Mouse (Mus musculus) layer of hippocampus, adult 18-20 months (tissue): ENCODE results near the gene Nup85. TPM values are rescaled to one million over a fixed set of nuclear protein-coding genes. Genes with fewer than 3 reads are reported as not detected.
A peak's percentile ranks its signal among the peaks of the same experiment; 100 is the strongest.
"Not testable (repeated sequence)": the region's sequence is repeated elsewhere in the genome, so short reads cannot be mapped to it uniquely, and the experiment has no call there.

ENCODE experiments used
- DNase-seq, 2 experiments: peaks; one replicate each; pipeline ENCODE4 v3.0.0; 2022; ENCODE audit warnings: low spot score in 2 of 2
- long read RNA-seq: library from polyadenylated mRNA; stranded (forward); transcript quantifications from one replicate; pipeline ENCODE4 v2.0.0, GENCODE M21; 2021
- total RNA-seq, 2 experiments: library from RNA; stranded (reverse); gene quantifications; 2 replicates each; pipeline ENCODE4 v1.2.3; 2021

The Nup85 gene
- 10 to 100 TPM; 46.8 to 48.6 TPM for total RNA-seq
- long read RNA-seq, transcript Nup85-201 (19 exons, 2,230 nt) = major isoform, 36 of 54 reads
- long read RNA-seq, partial matches to known transcripts = 7 of 54 reads
- long read RNA-seq, other reads (novel, unspliced or antisense) = 10 of 54 reads

- DNase-seq = peak; percentile 92 to 98
Observed at GRCm38 (mm10) chr11:115564064-115564809, at the start of gene Nup85. Gene Nup85 (plus strand): TSS chr11:115564434.

GRCm38 (mm10) chr11:115515021-115515420, 49.2 kb upstream of the Nup85 start:
- no peak for DNase-seq

- no peak for DNase-seq
Observed at GRCm38 (mm10) chr11:115516942-115517341, 47.3 kb upstream of the Nup85 start.

- DNase-seq = peak in 1 of 2 experiments; percentile 27
Observed at GRCm38 (mm10) chr11:115518693-115519092, 45.5 kb upstream of the Nup85 start.

GRCm38 (mm10) chr11:115519581-115519980, 44.7 kb upstream of the Nup85 start:
- DNase-seq = no peak

GRCm38 (mm10) chr11:115520218-115520617, 44.0 kb upstream of the Nup85 start:
- DNase-seq = no peak

- DNase-seq = no peak
Observed at GRCm38 (mm10) chr11:115521080-115521479, 43.2 kb upstream of the Nup85 start.

- DNase-seq = no peak
Observed at GRCm38 (mm10) chr11:115522238-115522637, 42.0 kb upstream of the Nup85 start.

GRCm38 (mm10) chr11:115522703-115523102, 41.5 kb upstream of the Nup85 start:
- DNase-seq = no peak

GRCm38 (mm10) chr11:115526446-115526845, 37.8 kb upstream of the Nup85 start:
- DNase-seq = not testable (repeated sequence)

GRCm38 (mm10) chr11:115534759-115535371, 29.4 kb upstream of the Nup85 start:
- no peak for DNase-seq

GRCm38 (mm10) chr11:115535401-115536037, 28.7 kb upstream of the Nup85 start:
- DNase-seq = peak; percentile 32 to 58

- DNase-seq = peak; percentile 92 to 99
Observed at GRCm38 (mm10) chr11:115536038-115536681, 28.1 kb upstream of the Nup85 start, which contains the start of gene Sumo2. Gene Sumo2 (minus strand): TSS chr11:115536276.

- DNase-seq = peak; percentile 46 to 74
Observed at GRCm38 (mm10) chr11:115536856-115537568, 27.2 kb upstream of the Nup85 start.

GRCm38 (mm10) chr11:115538045-115538444, 26.2 kb upstream of the Nup85 start:
- no peak for DNase-seq

GRCm38 (mm10) chr11:115543571-115543970, 20.7 kb upstream of the Nup85 start:
- no peak for DNase-seq

GRCm38 (mm10) chr11:115552783-115553182, 11.5 kb upstream of the Nup85 start:
- no peak for DNase-seq

- DNase-seq = no peak
Observed at GRCm38 (mm10) chr11:115555717-115556116, 8.5 kb upstream of the Nup85 start.

GRCm38 (mm10) chr11:115563406-115563805, 828 bp upstream of the Nup85 start:
- no peak for DNase-seq

- no peak for DNase-seq
Observed at GRCm38 (mm10) chr11:115564961-115565360, 727 bp downstream of the Nup85 start.

GRCm38 (mm10) chr11:115579080-115579479, 14.8 kb downstream of the Nup85 start:
- DNase-seq = no peak
